Mouse (Mus musculus): ENCODE results near the gene Man1c1. TPM values are rescaled to one million over a fixed set of nuclear protein-coding genes. Genes with fewer than 3 reads are reported as not detected.
A peak's percentile ranks its signal among the peaks of the same experiment; 100 is the strongest.

Man1c1 gene
- total RNA-seq, 2 experiments from 2014 or later, result 30.4 to 30.7 TPM

DNA sequence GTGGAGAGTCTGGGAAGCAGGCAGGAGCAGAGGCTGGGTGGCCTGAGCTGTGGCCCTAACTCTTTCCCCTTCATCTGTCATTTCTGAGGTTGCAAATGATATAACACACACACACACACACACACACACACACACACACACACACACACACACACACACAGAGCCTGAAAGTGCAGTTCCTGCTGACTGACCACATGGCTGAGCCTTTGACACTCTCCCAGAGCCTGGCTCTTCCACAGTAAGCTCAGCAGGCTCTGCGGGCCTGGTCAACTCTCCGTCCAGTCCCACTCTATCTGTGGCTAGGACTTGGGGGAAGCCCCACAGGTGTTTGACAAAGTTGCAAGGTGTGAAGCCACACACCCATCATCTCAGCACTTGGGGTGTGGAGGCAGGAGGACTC lies 126.8 kb downstream of the Man1c1 start:
- no peak for DNase-seq

DNA sequence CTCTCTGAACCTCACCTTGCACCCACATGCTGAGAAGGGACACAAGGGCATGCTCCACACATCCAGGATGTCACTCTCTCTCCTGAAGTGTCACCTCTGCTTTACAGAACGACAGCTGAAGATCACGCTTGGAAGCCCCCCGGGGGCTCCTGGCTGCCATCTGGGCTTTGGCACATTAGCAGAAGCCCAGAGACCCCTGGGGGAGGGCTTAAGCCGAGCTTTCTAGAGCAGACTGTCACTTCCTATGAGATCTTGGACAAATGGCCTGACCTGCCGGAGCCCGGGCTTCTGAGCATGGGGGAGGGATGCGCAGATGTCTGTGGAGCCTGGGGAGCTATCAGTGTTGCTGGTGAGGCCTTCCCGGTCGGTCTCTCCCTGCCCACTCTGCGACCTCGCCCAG lies 128.6 kb downstream of the Man1c1 start:
- no peak for DNase-seq

DNA sequence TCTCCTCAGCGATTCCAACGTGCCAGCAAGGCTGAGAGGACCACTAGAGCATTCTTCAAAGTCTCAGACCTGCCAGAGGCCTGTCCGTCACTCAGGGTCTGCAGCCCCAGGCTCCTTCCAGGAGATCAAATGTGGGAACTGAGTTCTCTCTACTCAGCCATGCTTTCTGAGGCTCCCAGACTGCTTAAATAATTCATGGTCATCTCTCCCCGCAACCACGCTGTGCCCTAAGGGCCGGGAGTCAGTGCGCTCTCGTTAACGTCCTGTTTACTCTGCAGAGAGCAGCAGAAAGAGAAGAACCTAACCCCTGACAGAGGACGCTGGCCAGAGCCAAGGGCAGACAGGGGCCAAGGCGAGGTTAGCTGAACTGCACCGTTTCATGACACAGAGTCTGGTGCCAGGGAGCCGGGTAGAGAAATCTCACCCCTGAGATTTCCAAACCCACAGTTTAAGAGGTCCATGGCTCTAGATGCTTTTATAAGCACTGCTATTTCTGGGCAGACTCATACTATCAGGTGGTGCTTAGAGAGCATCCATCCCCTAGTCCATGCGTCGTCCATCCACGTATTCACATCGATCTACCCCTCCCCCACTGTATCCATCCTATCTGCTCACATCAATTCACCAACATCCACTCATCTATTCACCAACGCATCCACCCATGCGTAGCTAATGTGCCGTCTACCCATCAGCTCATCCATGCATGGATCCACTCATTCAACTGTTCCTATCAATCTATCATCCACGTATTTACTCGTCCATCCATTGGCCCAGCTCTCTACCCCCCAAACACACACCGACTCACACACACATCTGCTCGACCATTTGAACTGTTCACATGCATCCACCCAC lies 131.4 kb downstream of the Man1c1 start:
- no peak for DNase-seq

DNA sequence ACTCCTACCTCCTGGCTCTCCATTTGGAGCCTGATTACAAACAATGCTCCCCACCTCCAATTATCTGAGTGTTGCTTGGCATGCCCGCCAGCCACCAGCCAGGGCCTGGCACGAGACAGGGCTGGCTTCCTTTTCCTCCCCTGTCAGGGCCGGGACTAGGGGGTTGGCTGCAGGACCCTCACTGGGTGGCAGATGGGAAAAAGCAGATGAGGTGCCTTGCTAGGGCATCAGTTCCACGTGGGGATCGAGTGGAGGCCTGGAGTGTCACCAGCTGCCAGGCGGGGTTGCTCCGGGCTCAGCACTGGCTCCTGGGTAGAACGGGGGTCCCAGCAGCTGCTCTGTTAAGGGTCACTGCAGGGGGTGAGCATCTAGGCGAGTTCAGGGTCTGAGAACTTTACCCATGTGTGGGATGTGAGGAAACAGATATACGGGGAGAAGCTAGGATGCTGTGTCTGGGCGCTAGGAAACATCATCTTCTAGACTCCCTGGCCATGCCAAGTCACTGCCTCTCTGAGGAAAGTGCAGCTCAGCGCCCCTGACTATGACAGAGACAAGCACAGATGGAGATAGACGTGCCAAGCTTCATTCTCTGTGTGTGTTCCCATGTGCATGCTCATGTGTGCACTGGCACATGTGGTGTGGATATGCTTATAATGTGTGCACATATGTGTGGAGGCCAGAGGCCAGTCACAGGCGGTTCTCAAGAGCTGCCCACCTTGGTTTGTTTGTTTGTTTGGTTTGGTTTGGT lies 133.2 kb downstream of the Man1c1 start:
- DNase-seq, result no peak

DNA sequence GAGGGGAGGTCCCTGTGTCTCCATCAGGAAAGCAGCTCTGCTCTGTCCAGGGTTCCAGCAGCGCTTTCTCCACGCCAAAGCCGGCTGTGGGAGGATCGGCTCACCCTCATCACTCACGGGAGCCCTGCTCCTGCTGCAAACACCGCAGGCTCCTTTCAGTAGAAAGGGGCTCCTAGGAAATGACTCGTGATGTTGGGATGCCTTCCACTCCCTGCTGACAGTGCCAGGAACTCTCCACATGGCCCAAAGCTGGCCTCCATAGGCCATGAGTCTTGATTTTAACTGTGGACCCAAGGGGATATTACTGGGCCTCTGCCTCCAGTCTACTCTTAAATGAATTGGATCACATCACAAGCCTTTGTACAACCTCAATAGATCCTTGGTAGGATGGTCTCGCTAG lies 134.3 kb downstream of the Man1c1 start:
- DNase-seq, result no peak

DNA sequence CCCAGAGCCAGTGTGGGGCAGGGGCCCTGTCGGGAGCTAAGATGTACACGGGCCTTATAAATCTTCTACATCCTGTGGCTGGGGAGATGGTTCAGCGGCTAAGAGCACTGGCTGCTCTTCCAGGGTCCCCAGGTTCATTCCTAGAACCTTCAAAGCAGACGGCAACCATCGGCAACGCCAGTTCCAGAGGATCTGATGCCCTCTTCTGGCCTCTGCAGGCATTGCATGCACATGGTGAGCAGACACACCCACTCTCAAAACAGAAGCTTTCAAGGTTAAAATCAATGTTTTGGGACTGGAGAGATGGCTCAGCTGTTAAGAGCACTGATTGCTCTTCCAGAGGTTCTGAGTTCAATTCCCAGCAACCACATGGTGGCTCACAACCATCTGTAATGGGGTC lies 134.9 kb downstream of the Man1c1 start:
- DNase-seq, result no peak

DNA sequence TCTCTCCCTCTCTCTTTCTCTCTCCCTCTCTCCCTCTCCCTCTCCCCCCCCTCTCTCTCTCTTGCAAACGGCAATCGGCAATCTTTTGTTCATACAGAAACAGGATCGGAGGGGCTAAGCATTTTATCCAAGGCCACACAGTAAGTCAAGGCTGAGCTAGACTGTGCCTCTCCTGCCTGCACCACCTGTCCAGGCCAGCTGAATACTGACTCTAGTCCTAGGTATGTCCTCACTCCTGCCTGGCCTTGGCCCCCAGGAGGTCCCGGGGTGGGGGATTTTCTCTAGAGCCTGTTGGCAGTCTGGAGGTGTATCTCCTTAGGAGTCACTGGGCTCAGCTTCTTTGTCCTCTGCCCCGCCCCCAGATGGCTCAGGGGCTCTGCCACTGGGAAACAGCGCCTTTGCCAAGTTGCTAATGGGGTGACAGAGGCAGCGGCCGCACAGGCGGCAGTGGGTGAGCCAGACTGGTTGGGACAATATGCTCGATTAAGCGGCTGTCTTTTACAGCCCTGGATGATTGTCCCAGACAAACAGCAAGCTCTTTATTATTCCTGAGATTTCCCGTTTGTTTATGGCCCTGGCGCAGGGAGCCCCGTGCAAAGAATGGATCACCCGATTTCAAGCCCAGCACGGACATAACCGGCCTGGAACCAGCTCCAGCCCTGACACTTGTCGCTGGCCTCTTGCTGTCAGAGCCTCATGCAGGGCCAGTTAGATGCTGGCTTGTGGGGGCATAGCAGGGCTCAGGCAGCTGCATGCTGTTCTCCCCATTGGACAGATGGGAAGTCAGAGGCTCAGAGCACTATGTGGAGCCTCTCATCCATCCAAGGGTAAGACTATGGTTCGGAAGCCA lies 136.5 kb downstream of the Man1c1 start:
- DNase-seq, result no peak

DNA sequence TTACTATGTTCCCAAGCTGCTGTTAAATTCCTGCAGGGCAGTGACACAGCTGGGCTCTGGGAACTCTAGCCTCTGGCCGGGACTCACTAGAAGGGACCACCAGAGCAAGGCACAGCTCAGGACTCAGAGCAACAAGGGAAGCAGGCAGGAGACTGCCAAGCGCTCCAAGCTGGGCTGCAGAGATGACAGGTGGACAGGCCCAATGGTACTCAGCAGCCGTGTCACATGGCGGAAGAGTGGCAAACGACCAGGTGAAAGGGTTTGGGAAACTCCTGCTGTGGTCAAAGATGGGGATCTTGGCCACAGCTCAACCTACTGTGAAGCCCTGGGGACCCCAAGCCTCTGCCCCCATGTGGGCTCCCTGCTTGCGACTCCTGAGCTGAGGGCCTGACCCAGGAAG lies 140.0 kb downstream of the Man1c1 start:
- DNase-seq, result no peak

DNA sequence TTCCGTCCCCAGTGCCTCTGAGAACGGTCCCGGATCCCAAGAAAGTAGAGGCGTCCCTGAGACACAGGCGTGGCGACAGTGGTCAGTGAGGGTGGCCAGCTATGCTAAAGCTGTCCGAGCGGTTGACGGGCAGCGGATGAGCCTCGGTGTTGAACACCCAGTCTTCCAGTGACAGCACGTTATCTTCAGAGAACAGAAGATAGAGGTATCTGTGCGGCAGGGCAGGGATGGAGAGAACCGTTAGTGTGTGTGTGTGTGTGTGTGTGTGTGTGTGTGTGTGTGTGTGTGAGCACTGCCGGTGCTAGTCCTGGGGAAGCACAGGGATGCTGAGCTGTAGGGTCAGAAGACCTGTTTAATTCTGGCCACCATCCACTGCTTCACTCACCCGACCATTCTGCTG lies 140.5 kb downstream of the Man1c1 start:
- no peak for DNase-seq

DNA sequence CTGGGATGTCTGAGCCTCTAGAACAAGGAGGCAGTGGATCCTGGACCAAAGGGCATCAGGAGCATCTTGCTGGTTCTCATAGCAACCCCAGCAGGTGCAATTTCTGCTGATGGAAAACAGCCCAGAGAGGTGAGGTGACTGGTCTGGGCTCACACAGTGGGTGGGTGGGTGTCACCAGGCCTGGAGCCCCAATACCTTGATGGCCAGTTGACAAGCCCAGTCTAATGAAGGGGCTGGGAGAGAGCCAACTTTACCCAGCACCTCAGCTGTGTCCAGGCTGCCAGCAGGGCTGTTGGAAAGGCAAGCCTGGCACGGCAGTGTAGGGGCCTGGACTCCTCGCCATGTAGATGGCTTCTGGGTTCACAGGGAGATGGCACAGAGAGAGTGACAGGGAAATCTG lies 142.1 kb downstream of the Man1c1 start:
- no peak for DNase-seq

DNA sequence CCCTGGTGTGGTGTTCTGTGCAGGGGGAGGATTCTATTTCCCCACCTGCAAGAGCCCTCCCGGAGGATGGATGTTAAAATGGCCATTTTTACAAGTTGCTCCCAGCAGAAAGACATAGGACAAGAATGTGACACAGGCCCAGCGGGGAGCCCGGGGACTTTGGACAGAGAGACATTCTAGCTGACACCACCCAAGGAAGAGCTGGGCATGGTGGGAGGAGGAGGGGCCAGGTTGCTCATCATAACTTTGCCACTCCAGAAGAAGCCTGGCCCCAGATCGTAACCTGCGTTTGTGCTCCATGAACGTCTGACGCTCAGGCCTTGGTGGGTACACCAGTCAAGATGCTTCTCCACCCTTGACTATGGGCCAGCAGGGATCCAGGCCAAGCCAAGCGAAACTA lies 143.4 kb downstream of the Man1c1 start:
- no peak for DNase-seq

DNA sequence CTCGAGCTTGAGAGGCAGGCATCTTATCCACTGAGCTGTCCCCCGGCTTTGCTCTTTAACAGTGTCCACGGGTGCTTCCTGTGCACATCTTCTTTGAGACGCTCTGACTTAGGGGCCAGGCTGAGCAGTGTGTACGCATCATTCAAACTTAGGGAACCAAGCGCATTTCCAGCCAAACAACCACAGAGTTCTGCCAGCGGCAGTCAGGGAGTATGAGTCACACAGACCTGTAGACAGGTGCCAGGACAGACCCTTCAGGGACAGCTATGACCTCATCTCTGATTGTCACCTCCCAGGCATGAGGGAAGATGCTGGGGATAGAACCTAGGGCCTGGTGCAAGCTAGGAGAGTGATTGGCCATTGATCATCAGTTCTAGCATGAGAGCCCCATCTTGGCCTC lies 144.9 kb downstream of the Man1c1 start:
- DNase-seq, result no peak

DNA sequence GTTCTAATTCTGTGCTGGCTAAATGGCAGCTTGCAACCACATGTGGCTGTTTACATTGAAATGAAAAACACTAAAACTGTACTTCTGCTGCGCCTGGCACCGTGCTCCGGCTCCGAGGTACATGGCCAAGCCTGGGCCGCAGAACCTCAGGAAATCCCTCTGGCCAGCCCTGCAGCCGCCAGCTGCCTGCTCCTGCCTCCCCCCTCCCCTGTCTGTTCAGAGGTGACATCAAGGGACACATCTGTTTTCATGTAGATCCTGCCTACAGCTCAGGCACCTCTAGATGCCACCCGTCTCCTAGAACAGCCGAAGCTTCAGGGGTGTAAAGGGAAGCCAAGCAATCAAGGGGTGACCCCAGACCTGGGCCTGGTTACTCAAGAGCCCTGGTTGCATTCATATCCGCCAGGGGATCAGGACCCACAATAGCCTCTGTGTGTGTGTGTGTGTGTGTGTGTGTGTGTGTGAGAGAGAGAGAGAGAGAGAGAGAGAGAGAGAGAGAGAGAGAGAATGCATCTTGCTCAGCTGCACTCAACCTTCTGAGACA lies 145.4 kb downstream of the Man1c1 start:
- no peak for DNase-seq

DNA sequence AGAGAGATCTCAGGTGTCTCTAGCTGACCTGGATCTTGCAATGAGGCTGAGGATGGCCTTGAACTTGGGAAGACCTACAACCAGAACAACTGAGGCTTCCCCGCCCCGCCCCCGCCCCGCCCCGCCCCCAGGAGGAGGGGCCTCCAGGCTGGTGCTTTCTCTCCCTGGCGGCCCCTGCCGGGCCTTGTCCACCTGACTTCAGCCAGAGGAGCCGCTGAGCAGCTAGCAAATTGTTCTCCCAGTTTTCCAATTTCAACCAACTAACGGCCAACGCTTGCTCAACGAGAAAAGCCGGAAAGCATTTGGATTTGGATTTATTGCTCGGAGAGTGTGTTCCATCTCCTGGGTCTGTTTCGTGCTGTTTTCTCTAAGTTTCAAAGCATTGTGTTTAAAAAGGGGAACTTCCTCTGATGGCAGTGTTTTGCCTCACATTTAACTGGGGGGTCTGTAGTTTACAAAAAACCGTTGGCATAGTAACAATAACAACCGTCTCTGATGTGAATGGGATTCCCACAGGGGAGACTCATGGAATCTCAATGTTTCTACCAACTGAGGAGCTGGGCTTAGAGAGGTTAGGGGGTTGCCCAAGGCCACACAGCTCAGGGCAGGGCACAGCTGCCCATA lies 146.4 kb downstream of the Man1c1 start:
- DNase-seq, result no peak

DNA sequence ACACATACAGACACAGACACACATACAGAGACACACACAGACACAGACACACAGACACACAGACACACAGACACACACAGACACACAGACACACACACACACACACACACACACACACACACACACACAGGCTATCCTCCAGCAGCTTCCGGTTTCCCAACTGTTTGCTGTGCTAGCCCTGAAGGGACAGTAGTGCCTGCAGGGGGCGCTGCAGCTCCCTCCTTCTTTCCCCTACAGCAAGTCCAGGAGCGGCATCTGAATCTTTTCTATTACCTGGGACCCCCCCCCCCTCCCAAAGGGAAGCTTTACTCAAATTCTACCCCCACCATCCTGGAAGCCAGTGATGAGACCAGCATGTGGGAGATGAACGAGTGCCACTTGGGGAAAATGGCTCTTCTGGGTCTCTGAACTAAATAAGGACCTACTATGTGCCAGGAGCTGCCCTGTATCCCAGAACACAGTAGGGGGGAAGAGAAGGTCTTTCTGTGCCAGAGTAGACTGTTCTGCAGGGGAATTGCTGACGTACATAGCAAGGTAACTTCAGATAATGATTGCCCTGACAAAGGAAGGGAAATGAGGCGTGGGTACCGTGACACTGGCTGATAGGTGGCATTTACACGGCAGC lies 148.0 kb downstream of the Man1c1 start:
- DNase-seq, result peak; percentile 64

DNA sequence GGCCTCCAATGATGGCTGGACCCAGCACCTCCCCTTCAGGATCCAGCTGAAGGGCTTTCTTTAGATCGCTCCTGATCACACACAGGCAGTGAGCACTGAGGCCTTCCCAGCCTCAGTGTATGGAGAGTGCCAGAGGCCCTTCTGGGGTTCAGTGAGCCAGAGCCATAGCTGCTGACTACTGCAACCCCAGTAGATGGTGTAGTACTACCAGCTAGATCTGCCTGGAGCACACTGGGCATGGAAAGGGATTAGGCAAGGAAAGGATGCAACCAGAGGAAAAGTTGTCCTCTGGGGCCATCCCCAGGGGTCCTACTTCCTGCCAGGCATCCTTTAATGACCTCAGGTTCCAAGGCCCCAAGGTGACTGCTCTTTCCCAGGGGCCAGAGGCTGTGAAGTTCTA lies 150.5 kb downstream of the Man1c1 start:
- no peak for DNase-seq

DNA sequence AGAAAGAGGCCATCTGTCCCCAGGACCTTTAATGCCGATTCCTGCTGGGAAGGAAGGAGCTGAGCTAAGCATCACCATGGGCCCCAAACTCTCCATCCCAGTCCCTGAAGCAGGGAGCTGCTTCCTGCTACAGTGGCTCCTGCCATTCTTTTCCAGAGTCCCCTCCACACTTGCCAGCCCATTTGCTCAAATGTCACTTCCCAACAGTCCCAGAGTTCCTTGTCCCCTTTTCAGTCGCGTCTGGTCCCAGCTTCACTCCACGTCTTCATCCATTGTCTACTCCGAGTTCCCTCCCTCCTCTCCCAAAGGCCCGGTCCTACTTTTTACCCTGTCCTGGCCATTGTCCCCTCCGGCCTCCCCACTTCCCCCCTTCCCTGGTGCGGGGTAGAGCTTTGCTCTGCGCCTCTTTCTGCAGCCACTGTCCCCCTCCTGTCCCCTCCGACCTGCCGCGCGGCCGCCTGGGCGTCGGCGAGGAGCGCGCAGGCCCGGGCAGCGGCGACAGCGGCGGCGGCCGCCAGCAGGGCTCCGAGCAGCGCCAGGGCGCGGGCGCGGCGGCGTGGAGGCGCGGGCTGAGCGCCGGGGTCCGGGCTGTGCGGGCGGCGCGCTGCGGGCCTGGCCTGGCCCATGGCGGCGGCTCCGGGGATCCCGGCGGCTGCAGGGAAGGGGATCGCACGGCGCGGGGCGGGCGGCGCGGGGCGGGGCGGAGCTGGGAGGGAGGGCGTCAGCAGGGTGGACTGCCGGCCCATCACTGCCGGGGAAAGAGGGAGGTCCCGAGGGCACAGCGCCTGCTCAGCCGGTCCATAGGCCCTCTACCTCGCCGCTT lies 152.4 kb downstream of the Man1c1 start, which contains the start of gene Selenon:
TSS of gene Selenon (minus strand) at position 673 of the 823 bp plus-strand sequence.
- peak; percentile 80 for DNase-seq

DNA sequence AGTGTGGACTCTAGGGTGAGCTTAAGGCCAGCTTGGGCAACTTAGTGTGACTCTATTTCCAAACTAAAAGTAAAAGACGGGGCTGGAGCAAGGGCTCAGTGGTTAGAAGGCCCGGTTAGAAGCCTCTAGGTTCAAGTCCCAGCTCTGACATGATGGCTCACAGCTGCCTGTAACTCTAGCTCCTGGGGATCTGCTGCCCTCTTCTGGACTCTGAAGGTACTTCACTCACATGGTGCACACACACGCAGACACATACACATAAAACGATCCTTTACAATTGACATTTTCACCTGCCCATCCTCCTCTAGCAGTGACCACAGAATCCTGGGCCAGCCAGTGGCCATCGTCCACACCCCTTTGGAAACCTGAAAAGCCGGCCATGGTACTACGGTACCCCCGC lies 154.2 kb downstream of the Man1c1 start:
- no peak for DNase-seq

DNA sequence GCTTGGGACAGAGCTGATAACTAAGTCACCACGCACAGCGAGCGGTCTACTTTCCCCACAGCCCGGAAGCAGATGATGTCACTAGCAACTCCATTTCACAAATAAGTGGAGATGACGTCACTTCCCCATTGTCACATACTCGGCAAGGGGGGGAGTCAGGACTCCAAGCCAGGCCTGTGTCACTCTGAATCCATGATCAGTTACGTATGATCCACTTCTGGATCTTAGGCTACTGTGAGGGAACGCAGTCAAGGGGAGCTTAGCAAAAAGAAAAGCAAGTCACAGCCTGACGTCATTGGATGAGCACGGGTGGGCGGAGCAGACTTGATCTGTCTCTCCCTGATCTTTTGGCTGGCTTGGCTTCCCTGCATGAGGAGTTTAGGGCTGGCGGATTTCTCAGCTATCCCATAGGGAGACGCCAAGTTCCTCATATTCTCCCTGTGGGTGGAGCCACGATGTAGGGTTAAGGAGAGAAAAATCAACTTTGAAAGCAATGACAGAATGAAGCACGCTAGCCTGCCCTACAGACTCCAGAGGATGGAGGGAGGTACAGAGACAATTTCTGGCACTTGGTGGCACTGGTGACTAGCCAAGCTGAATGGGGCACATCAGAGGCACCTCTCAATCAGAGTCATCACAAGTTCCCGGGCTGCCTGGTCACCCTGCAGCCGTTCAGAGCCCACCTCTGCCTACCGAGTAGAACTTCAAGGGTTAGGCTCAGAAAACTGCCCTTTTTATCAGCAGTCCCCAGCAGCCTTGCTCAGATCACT lies 155.7 kb downstream of the Man1c1 start:
- DNase-seq, result peak; percentile 58

Data from heart, postnatal 4 days (tissue).